Mouse (Mus musculus): ENCODE results near the gene Rps21. TPM values are rescaled to one million over a fixed set of nuclear protein-coding genes. Genes with fewer than 3 reads are reported as not detected.
A peak's percentile ranks its signal among the peaks of the same experiment; 100 is the strongest.

Gene Rps21
- polyA plus RNA-seq, 1 experiment from 2014 or later: 848 TPM

DNA sequence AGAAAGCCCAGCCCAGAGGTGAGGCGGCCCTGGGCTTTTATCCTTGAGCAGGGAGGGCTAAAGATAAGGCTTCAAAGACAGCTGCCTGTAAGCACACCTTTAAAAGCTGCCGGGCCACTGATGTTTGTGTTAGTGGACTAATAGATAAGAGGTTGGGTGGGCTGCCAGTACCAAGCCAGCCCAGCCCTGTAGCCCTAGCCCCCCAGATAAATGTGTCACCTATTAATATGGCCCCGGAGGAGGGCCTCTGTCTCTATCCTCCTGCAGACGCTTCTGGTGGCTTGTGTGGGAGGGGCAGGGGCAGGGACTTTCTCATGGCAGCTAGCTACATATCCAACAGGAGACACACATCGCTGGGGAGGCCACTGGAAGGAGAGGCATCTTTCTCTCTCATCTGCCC is 43.6 kb downstream of the Rps21 start:
- H3K36me3 ChIP-seq (ENCODE audit: insufficient read depth, low read length): no peaks in the 10 kb centered on the region
- H3K4me1 ChIP-seq (replicated peaks; ENCODE audit: insufficient read depth, low read length): no peaks in the 10 kb centered on the region
- no peaks in the 10 kb centered on the region for H3K9me3 ChIP-seq (replicated peaks; ENCODE audit: low read length)
- H3K4me3 ChIP-seq (replicated peaks; ENCODE audit: low read depth, low read length): no peak overlapping the region
- DNase-seq (ENCODE audit: low spot score) (no peak), ATAC-seq (replicated peaks; ENCODE audit: low FRiP score, low read depth) (no peak)
- TF ChIP-seq CTCF (IDR thresholded peaks at IDR 0.05; ENCODE audit: low read depth): no peak
- 35% methylated on average over 5 of the region's 5 CpGs for WGBS
- H3K9ac ChIP-seq (ENCODE audit: low read depth, low read length): no peak overlapping the region
- no peak overlapping the region for H3K27ac ChIP-seq
- H3K4me2 ChIP-seq (ENCODE audit: low read length): no peak overlapping the region
- H3K27me3 ChIP-seq (ENCODE audit: insufficient read depth, low read length): no peaks in the 10 kb centered on the region

DNA sequence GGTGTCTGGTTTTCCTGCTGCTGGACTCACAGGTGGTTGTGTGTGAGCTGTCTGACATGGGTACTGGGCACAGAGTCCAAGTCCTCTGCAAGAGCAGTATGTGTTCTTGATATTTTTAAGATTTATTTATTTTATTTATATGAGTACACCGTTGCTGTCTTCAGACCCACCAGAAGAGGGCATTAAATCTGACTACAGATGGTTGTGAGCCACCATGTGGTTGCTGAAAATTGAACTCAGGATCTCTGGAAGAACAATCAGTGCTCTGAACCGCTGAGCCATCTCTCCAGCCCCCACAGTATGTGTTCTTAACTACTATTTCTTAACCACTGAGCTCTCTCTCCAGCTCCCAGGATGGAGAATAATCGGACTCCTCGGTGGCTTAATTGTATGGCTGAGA is 45.0 kb downstream of the Rps21 start:
- no peak overlapping the region for H3K9ac ChIP-seq (ENCODE audit: low read depth, low read length)
- DNase-seq (ENCODE audit: low spot score): no peak
- H3K4me1 ChIP-seq (replicated peaks; ENCODE audit: insufficient read depth, low read length): no peaks in the 10 kb centered on the region
- peak; percentile 19; the same call in 1 of the 2 replicates for TF ChIP-seq CTCF (IDR thresholded peaks at IDR 0.05; ENCODE audit: low read depth)
- H3K27me3 ChIP-seq (ENCODE audit: insufficient read depth, low read length): no peaks in the 10 kb centered on the region
- H3K27ac ChIP-seq: no peak overlapping the region
- no peaks in the 10 kb centered on the region for H3K9me3 ChIP-seq (replicated peaks; ENCODE audit: low read length)
- no peak overlapping the region for H3K4me3 ChIP-seq (replicated peaks; ENCODE audit: low read depth, low read length)
- WGBS: 85% methylated on average over 4 of the region's 4 CpGs
- no peak for ATAC-seq (replicated peaks; ENCODE audit: low FRiP score, low read depth)
- no peak overlapping the region for H3K4me2 ChIP-seq (ENCODE audit: low read length)
- H3K36me3 ChIP-seq (ENCODE audit: insufficient read depth, low read length): no peaks in the 10 kb centered on the region

DNA sequence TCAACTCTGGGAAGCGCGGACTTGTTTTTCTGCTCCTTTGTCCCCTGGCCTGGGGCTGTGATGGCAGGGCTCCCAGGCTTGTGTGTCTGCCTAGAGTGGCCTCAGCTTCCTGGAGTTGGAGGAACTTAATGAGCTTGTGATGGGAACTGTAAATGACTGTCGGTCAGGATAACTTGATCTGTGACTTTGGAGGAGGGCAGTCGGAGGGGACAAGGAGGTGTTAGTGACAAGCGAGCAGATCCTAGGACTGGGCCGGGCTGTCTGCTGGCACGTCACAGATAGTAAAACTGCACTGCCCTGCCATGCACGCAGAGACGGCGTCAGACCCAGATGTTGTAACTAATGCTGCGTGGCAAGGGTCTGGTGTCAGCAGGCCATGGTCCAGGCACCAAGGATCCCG is 46.3 kb downstream of the Rps21 start:
- Histone ChIP-seq H3K9me3 (replicated peaks; ENCODE audit: low read length) (no peaks in the 10 kb centered on the region), H3K4me1 (replicated peaks; ENCODE audit: insufficient read depth, low read length) (no peaks in the 10 kb centered on the region), H3K27ac (no peak overlapping the region), H3K4me2 (ENCODE audit: low read length) (no peak overlapping the region), H3K27me3 (ENCODE audit: insufficient read depth, low read length) (no peaks in the 10 kb centered on the region), H3K36me3 (ENCODE audit: insufficient read depth, low read length) (no peaks in the 10 kb centered on the region), H3K4me3 (replicated peaks; ENCODE audit: low read depth, low read length) (no peak overlapping the region), H3K9ac (ENCODE audit: low read depth, low read length) (no peak overlapping the region)
- TF ChIP-seq CTCF (IDR thresholded peaks at IDR 0.05; ENCODE audit: low read depth): no peak
- 40% methylated on average over 12 of the region's 12 CpGs for WGBS
- no peak for ATAC-seq (replicated peaks; ENCODE audit: low FRiP score, low read depth)
- peak; percentile 18 for DNase-seq (ENCODE audit: low spot score)

GRCm38 (mm10) chr2:180304554-180304953 is 47.4 kb downstream of the Rps21 start:
- no peaks in the 10 kb centered on the region for H3K4me1 ChIP-seq (replicated peaks; ENCODE audit: insufficient read depth, low read length)
- no peak overlapping the region for H3K27ac ChIP-seq
- DNase-seq (ENCODE audit: low spot score) (no peak), ATAC-seq (replicated peaks; ENCODE audit: low FRiP score, low read depth) (no peak)
- no peak overlapping the region for H3K9ac ChIP-seq (ENCODE audit: low read depth, low read length)
- no peak overlapping the region for H3K4me3 ChIP-seq (replicated peaks; ENCODE audit: low read depth, low read length)
- no peak overlapping the region for H3K4me2 ChIP-seq (ENCODE audit: low read length)
- H3K27me3 ChIP-seq (ENCODE audit: insufficient read depth, low read length): no peaks in the 10 kb centered on the region
- TF ChIP-seq CTCF (IDR thresholded peaks at IDR 0.05; ENCODE audit: low read depth): peak; percentile 25; the same call in 1 of the 2 replicates
- no peaks in the 10 kb centered on the region for H3K9me3 ChIP-seq (replicated peaks; ENCODE audit: low read length)
- no peaks in the 10 kb centered on the region for H3K36me3 ChIP-seq (ENCODE audit: insufficient read depth, low read length)
- WGBS: 68% methylated on average over 4 of the region's 4 CpGs

DNA sequence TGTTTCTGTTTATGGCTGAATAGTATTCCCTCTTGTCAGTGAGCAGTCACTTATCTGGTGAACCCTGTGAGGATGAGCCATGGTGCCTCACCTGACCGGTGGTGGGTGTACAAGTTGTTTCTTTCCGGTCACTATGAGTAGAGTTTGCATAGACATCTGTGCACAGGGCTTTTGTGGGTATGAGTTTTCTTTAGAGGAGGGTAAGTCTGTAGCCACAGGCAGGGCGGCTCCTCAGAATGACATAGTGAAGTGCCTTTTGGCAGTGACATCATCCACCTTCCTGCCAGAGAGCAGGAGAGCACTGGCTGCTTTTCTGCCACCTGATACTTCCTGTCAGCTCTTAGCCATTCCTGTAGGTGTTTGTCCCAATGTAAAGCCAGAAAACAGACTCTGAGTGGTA is 48.3 kb downstream of the Rps21 start:
- H3K9ac ChIP-seq (ENCODE audit: low read depth, low read length): no peak overlapping the region
- no peak for DNase-seq (ENCODE audit: low spot score)
- no peaks in the 10 kb centered on the region for H3K9me3 ChIP-seq (replicated peaks; ENCODE audit: low read length)
- H3K4me1 ChIP-seq (replicated peaks; ENCODE audit: insufficient read depth, low read length): no peaks in the 10 kb centered on the region
- H3K36me3 ChIP-seq (ENCODE audit: insufficient read depth, low read length): no peaks in the 10 kb centered on the region
- H3K4me2 ChIP-seq (ENCODE audit: low read length): no peak overlapping the region
- no peak for TF ChIP-seq CTCF (IDR thresholded peaks at IDR 0.05; ENCODE audit: low read depth)
- H3K27me3 ChIP-seq (ENCODE audit: insufficient read depth, low read length): no peaks in the 10 kb centered on the region
- no peak overlapping the region for H3K4me3 ChIP-seq (replicated peaks; ENCODE audit: low read depth, low read length)
- no peak for ATAC-seq (replicated peaks; ENCODE audit: low FRiP score, low read depth)
- WGBS: 84% methylated on average over 3 of the region's 3 CpGs
- H3K27ac ChIP-seq: no peak overlapping the region

GRCm38 (mm10) chr2:180306009-180306408 is 48.8 kb downstream of the Rps21 start:
- no peak overlapping the region for H3K27ac ChIP-seq
- no peak for TF ChIP-seq CTCF (IDR thresholded peaks at IDR 0.05; ENCODE audit: low read depth)
- 82% methylated on average over 2 of the region's 2 CpGs for WGBS
- H3K9ac ChIP-seq (ENCODE audit: low read depth, low read length): no peak overlapping the region
- H3K4me3 ChIP-seq (replicated peaks; ENCODE audit: low read depth, low read length): no peak overlapping the region
- DNase-seq (ENCODE audit: low spot score): no peak
- no peak overlapping the region for H3K4me2 ChIP-seq (ENCODE audit: low read length)
- H3K36me3 ChIP-seq (ENCODE audit: insufficient read depth, low read length): no peaks in the 10 kb centered on the region
- H3K4me1 ChIP-seq (replicated peaks; ENCODE audit: insufficient read depth, low read length): no peaks in the 10 kb centered on the region
- no peaks in the 10 kb centered on the region for H3K27me3 ChIP-seq (ENCODE audit: insufficient read depth, low read length)
- no peak for ATAC-seq (replicated peaks; ENCODE audit: low FRiP score, low read depth)
- no peaks in the 10 kb centered on the region for H3K9me3 ChIP-seq (replicated peaks; ENCODE audit: low read length)

DNA sequence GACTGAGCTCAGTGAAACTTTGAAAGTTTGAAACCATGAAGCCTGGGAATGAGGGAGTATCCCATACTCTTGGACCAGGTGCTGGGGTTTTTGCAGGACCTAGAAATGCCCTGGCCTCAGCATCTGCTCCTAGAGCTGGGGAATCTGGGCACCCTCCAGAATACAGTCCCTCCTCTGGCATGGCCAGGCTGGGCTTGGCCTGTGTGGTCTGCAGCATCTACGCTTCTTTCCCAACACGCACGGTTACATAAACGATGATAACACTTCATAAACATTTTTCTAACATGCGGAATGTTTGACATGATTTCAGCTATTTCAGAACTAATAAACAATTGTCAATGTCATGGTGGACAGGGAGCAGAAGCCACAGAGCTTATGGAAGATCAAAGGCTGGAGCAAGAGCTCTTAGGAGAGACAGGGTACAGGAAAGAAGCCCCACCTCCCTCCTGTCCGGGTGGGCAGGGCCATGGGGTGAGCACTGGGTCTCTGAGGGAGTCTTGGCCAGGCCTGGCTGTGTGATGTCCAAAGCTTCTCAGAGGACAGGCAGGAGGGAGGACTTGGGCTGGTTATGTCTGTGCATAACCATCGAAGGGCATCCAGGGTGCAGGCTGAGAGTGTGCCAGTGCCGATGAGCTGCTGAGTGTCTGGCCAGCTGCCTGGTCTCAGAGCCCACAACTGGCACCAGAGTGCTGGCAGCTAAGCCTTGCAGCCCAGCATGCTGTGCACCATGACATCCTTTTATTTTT is 49.4 kb downstream of the Rps21 start:
- ATAC-seq (replicated peaks; ENCODE audit: low FRiP score, low read depth) (no peak), DNase-seq (ENCODE audit: low spot score) (no peak)
- H3K36me3 ChIP-seq (ENCODE audit: insufficient read depth, low read length): no peaks in the 10 kb centered on the region
- TF ChIP-seq CTCF (IDR thresholded peaks at IDR 0.05; ENCODE audit: low read depth): no peak
- no peak overlapping the region for H3K9ac ChIP-seq (ENCODE audit: low read depth, low read length)
- no peak overlapping the region for H3K27ac ChIP-seq
- H3K4me2 ChIP-seq (ENCODE audit: low read length): no peak overlapping the region
- no peaks in the 10 kb centered on the region for H3K4me1 ChIP-seq (replicated peaks; ENCODE audit: insufficient read depth, low read length)
- H3K9me3 ChIP-seq (replicated peaks; ENCODE audit: low read length): no peaks in the 10 kb centered on the region
- no peak overlapping the region for H3K4me3 ChIP-seq (replicated peaks; ENCODE audit: low read depth, low read length)
- H3K27me3 ChIP-seq (ENCODE audit: insufficient read depth, low read length): no peaks in the 10 kb centered on the region
- 76% methylated on average over 8 of the region's 8 CpGs for WGBS
